Mouse (Mus musculus) midbrain, postnatal 0 days (tissue): ENCODE results near the gene Prss12. TPM values are rescaled to one million over a fixed set of nuclear protein-coding genes. Genes with fewer than 3 reads are reported as not detected.

Experiments
- ATAC-seq: fragments of 200-750 bp; cut with Nextera tagmentation; 2 replicates; pipeline ENCODE4 v1.8.0; 2017; ENCODE audit warnings: moderate number of reproducible peaks, mild to moderate bottlenecking, moderate TSS enrichment, moderate library complexity; ENCODE audit not compliant: low FRiP score
- DNase-seq: peaks from one replicate; pipeline ENCODE4 v3.0.0-alpha.2; 2015; ENCODE audit warnings: low spot score
- H3K27ac ChIP-seq: fragments of 300-500 bp; sonication (generic); 2 replicates; pipeline ENCODE4 v1.5.1; 2014; ENCODE audit warnings: low read depth, mild to moderate bottlenecking, low read length, mixed read lengths
- H3K27me3 ChIP-seq: fragments of 300-500 bp; sonication (generic); 2 replicates; pipeline ENCODE4 v1.6.1; 2014; ENCODE audit warnings: low read length, control low read depth, mixed read lengths; ENCODE audit not compliant: insufficient read depth
- H3K36me3 ChIP-seq: fragments of 300-500 bp; sonication (generic); 2 replicates; pipeline ENCODE4 v1.6.1; 2014; ENCODE audit warnings: low read length, control low read depth, mixed read lengths; ENCODE audit not compliant: insufficient read depth
- H3K4me1 ChIP-seq: fragments of 300-500 bp; sonication (generic); 2 replicates; pipeline ENCODE4 v1.6.1; 2014; ENCODE audit warnings: mild to moderate bottlenecking, control low read depth, antibody characterized with exemption, low read length, mixed read lengths; ENCODE audit not compliant: insufficient read depth
- H3K4me2 ChIP-seq: fragments of 300-500 bp; sonication (generic); 2 replicates; pipeline ENCODE4 v1.6.1; 2014; ENCODE audit warnings: low read depth, mild to moderate bottlenecking, low read length, mixed read lengths; ENCODE audit not compliant: poor library complexity, severe bottlenecking
- H3K4me3 ChIP-seq: fragments of 300-500 bp; sonication (generic); 2 replicates; pipeline ENCODE4 v1.5.1; 2014; ENCODE audit warnings: low read depth, mild to moderate bottlenecking, low read length, moderate library complexity
- H3K9ac ChIP-seq: fragments of 300-500 bp; sonication (generic); replicated peaks from 2 replicates; pipeline ENCODE4 v1.6.1; 2014; ENCODE audit warnings: mild to moderate bottlenecking, low read length, moderate library complexity, mixed read lengths; ENCODE audit not compliant: poor library complexity, severe bottlenecking
- H3K9me3 ChIP-seq: fragments of 300-500 bp; sonication (generic); 2 replicates; pipeline ENCODE4 v1.6.1; 2016; ENCODE audit warnings: low read length, control low read depth
- CTCF ChIP-seq: IDR thresholded peaks from 2 replicates; pipeline ENCODE4 v1.5.1; 2016; ENCODE audit warnings: antibody characterized with exemption, mild to moderate bottlenecking
- WGBS: fragments of 180-500 bp; shearing (Covaris S2); extraction: QIAGEN DNeasy Blood & Tissue Kit; methylation state at CpG from one replicate; pipeline ENCODE4 v1.1.7; 2014; 5-methylcytosine and 5-hydroxymethylcytosine counted together
- polyA plus RNA-seq: library from polyadenylated mRNA; unstranded; fragments of >200 nt; fragmentation: Nextera tagmentation; extraction: Ambion mirVana; gene quantifications from 2 replicates; pipeline ENCODE4 v1.2.1, GENCODE M21; 2015
- total RNA-seq: library from RNA; depleted of rRNA; stranded (reverse); fragments of >200 nt; gene quantifications from 2 replicates; pipeline ENCODE4 v1.2.3, GENCODE M21; 2014; rRNA removed

Gene Prss12
- total and polyA plus RNA-seq, 2 experiments from 2014 or later, result 8.2 to 13.4 TPM

- no peak overlapping the region for H3K4me2 ChIP-seq
- H3K9ac ChIP-seq, result no peak overlapping the region
- no peaks in the 10 kb centered on the region for H3K36me3 ChIP-seq
- TF ChIP-seq CTCF, result no peak
- ATAC-seq (no peak), DNase-seq (peak; percentile 67)
- no peaks in the 10 kb centered on the region for H3K27me3 ChIP-seq
- 78% methylated on average over 2 of the region's 2 CpGs for WGBS
- no peak overlapping the region for H3K27ac ChIP-seq
- no peaks in the 10 kb centered on the region for H3K4me1 ChIP-seq
- no peaks in the 10 kb centered on the region for H3K9me3 ChIP-seq
- no peak overlapping the region for H3K4me3 ChIP-seq
Observed at GRCm38 (mm10) chr3:123531124-123531523, 84.4 kb downstream of the Prss12 start.

- WGBS, result 89% methylated on average over 1 of the region's 1 CpGs
- Histone ChIP-seq H3K27ac (no peak overlapping the region), H3K4me1 (no peaks in the 10 kb centered on the region), H3K4me3 (no peak overlapping the region), H3K27me3 (no peaks in the 10 kb centered on the region), H3K36me3 (no peaks in the 10 kb centered on the region), H3K4me2 (no peak overlapping the region), H3K9me3 (no peaks in the 10 kb centered on the region), H3K9ac (no peak overlapping the region)
- DNase-seq (no peak), ATAC-seq (no peak)
- no peak for TF ChIP-seq CTCF
Observed at GRCm38 (mm10) chr3:123537279-123537678, 90.6 kb downstream of the Prss12 start.

- no peak overlapping the region for H3K27ac ChIP-seq
- H3K4me2 ChIP-seq, result no peak overlapping the region
- H3K9me3 ChIP-seq, result no peaks in the 10 kb centered on the region
- H3K27me3 ChIP-seq, result no peaks in the 10 kb centered on the region
- WGBS, result 85% methylated on average over 6 of the region's 6 CpGs
- H3K4me1 ChIP-seq, result no peaks in the 10 kb centered on the region
- H3K36me3 ChIP-seq, result peaks cover 5% of the 10 kb centered on the region; the same call in 1 of the 2 replicates
- H3K9ac ChIP-seq, result no peak overlapping the region
- no peak for TF ChIP-seq CTCF
- no peak overlapping the region for H3K4me3 ChIP-seq
- DNase-seq (no peak), ATAC-seq (no peak)
Observed at GRCm38 (mm10) chr3:123543585-123544304, 97.0 kb downstream of the Prss12 start.

- ATAC-seq, result no peak
- no peak for DNase-seq
- no peaks in the 10 kb centered on the region for H3K9me3 ChIP-seq
- no peak overlapping the region for H3K27ac ChIP-seq
- H3K4me1 ChIP-seq, result no peaks in the 10 kb centered on the region
- H3K4me3 ChIP-seq, result no peak overlapping the region
- 82% methylated on average over 3 of the region's 3 CpGs for WGBS
- TF ChIP-seq CTCF, result no peak
- no peak overlapping the region for H3K9ac ChIP-seq
- H3K36me3 ChIP-seq, result peaks cover 5% of the 10 kb centered on the region; the same call in 1 of the 2 replicates
- H3K4me2 ChIP-seq, result no peak overlapping the region
- H3K27me3 ChIP-seq, result no peaks in the 10 kb centered on the region
Observed at GRCm38 (mm10) chr3:123550487-123550886, 103.8 kb downstream of the Prss12 start.

GRCm38 (mm10) chr3:123553872-123554271, 107.2 kb downstream of the Prss12 start:
- ATAC-seq, result no peak
- no peaks in the 10 kb centered on the region for H3K4me1 ChIP-seq
- no peak overlapping the region for H3K9ac ChIP-seq
- no peak overlapping the region for H3K4me2 ChIP-seq
- no peak for TF ChIP-seq CTCF
- no peaks in the 10 kb centered on the region for H3K9me3 ChIP-seq
- WGBS, result 80% methylated on average over 6 of the region's 6 CpGs
- no peak overlapping the region for H3K4me3 ChIP-seq
- no peak overlapping the region for H3K27ac ChIP-seq
- DNase-seq, result no peak
- H3K36me3 ChIP-seq, result no peaks in the 10 kb centered on the region
- H3K27me3 ChIP-seq, result no peaks in the 10 kb centered on the region

- Histone ChIP-seq H3K4me3 (no peak overlapping the region), H3K4me2 (no peak overlapping the region), H3K27me3 (no peaks in the 10 kb centered on the region), H3K9ac (no peak overlapping the region), H3K4me1 (no peaks in the 10 kb centered on the region), H3K36me3 (no peaks in the 10 kb centered on the region), H3K27ac (no peak overlapping the region), H3K9me3 (no peaks in the 10 kb centered on the region)
- DNase-seq (no peak), ATAC-seq (no peak)
- WGBS, result 97% methylated on average over 7 of the region's 7 CpGs
- TF ChIP-seq CTCF, result no peak
Observed at GRCm38 (mm10) chr3:123555254-123555865, 108.6 kb downstream of the Prss12 start.

Other genes with a start within 250 kb of the Prss12 start
- 1.2 and 1.8 TPM in 2 replicates for gene Synpo2, start 210.8 kb upstream of the Prss12 start, total RNA-seq
- 1.6 and 2.9 TPM in 2 replicates for gene Synpo2, start 210.8 kb upstream of the Prss12 start, polyA plus RNA-seq
- gene Sec24d, start 179.5 kb upstream of the Prss12 start, total RNA-seq, result 22.4 and 24.6 TPM in 2 replicates
- gene Sec24d, start 179.5 kb upstream of the Prss12 start, polyA plus RNA-seq, result 10.9 and 11.2 TPM in 2 replicates
- gene Mettl14, start 60.8 kb upstream of the Prss12 start, total RNA-seq, result 3.8 and 7.5 TPM in 2 replicates
- 14.1 and 14.4 TPM in 2 replicates for gene Mettl14, start 60.8 kb upstream of the Prss12 start, polyA plus RNA-seq
- gene Ndst3, start 243.9 kb downstream of the Prss12 start, total RNA-seq, result 17.9 and 19.7 TPM in 2 replicates
- 6.2 and 6.5 TPM in 2 replicates for gene Ndst3, start 243.9 kb downstream of the Prss12 start, polyA plus RNA-seq